Comparison of ENCODE assay signal across 16 mouse cellular contexts in genomic region chr5:142113210-142114175, GRCm38 (mm10).
A peak's percentile ranks its signal among the peaks of the same experiment; 100 is the strongest.
DNase-seq lines count a peak whose midpoint lies in the region; ATAC-seq and TF ChIP-seq lines count a peak whose summit lies in the region.
"Had no signal": no experiment of that assay in that cellular context is flagged by ENCODE, and none has a peak within 500 bp of the region (broad histone marks: within the 10 kb centered on the region; RNA-seq: fewer than 3 reads in every experiment).

No protein-coding gene starts in this region.

- no peak overlapping the region for H3K4me3 ChIP-seq in forebrain, embryonic 13.5 days
- no peak overlapping the region for H3K4me3 ChIP-seq in forebrain, embryonic 11.5 days (ENCODE audit: low read depth, low read length)
- H3K4me3 ChIP-seq in hindbrain, embryonic 11.5 days (ENCODE audit: low read depth, low read length), result no peak overlapping the region
- no peak overlapping the region for H3K4me3 ChIP-seq in midbrain, embryonic 12.5 days
- no peak overlapping the region for H3K4me3 ChIP-seq in lung, adult 2 months (replicated peaks; ENCODE audit: extremely low read depth, low read depth, low read length)
- no peak overlapping the region for H3K4me3 ChIP-seq in gastrocnemius, adult 2 months
- H3K4me3 ChIP-seq: erythroblast, embryonic 14.5 days; heart, embryonic 13.5 days; liver, embryonic 13.5 days had no signal

- ATAC-seq in forebrain, embryonic 13.5 days, result peak; percentile 30; the same call in 1 of the 2 replicates
- ATAC-seq in forebrain, embryonic 11.5 days (replicated peaks; ENCODE audit: low FRiP score), result no peak; the same call in 1 of the 2 replicates
- peak; percentile 89 for ATAC-seq in hindbrain, embryonic 11.5 days (ENCODE audit: low FRiP score)
- peak; percentile 74 for ATAC-seq in midbrain, embryonic 12.5 days (ENCODE audit: low FRiP score, low read depth)
- ATAC-seq: activated CD4-positive, CD25-positive, alpha-beta regulatory T cell, adult 4 months had no signal

- TF ChIP-seq CTCF in lung, adult 2 months (IDR thresholded peaks at IDR 0.05; ENCODE audit: insufficient read depth, low read length), result no peak
- TF ChIP-seq CTCF in gastrocnemius, adult 2 months (IDR thresholded peaks at IDR 0.05), result no peak

- no peak overlapping the region for H3K4me2 ChIP-seq in forebrain, embryonic 13.5 days
- no peak overlapping the region for H3K4me2 ChIP-seq in forebrain, embryonic 11.5 days (ENCODE audit: low read depth, low read length, severe bottlenecking)
- no peak overlapping the region for H3K4me2 ChIP-seq in hindbrain, embryonic 11.5 days (replicated peaks; ENCODE audit: low read depth, low read length)
- H3K4me2 ChIP-seq in midbrain, embryonic 12.5 days (replicated peaks), result no peak overlapping the region
- H3K4me2 ChIP-seq: heart, embryonic 13.5 days; liver, embryonic 13.5 days had no signal

- H3K27me3 ChIP-seq in forebrain, embryonic 13.5 days, result no peaks in the 10 kb centered on the region
- H3K27me3 ChIP-seq in forebrain, embryonic 11.5 days (ENCODE audit: control insufficient read depth, insufficient read depth, low read length), result no peaks in the 10 kb centered on the region
- no peaks in the 10 kb centered on the region; the same call in 1 of the 2 replicates for H3K27me3 ChIP-seq in hindbrain, embryonic 11.5 days (ENCODE audit: control insufficient read depth, insufficient read depth, low read length)
- H3K27me3 ChIP-seq in midbrain, embryonic 12.5 days, result peaks cover 7% of the 10 kb centered on the region; the same call in 1 of the 2 replicates
- H3K27me3 ChIP-seq: heart, embryonic 13.5 days; liver, embryonic 13.5 days had no signal

- DNase-seq in forebrain, embryonic 11.5 days (ENCODE audit: low spot score), result no peak
- DNase-seq in hindbrain, embryonic 11.5 days (ENCODE audit: low spot score), result peak; percentile 46
- DNase-seq in retina, postnatal 1 day, result peak; percentile 84
- DNase-seq in gastrocnemius, adult 18-20 months (ENCODE audit: low spot score), result no peak
- DNase-seq in lung, adult 2 months, result no peak
- DNase-seq in gastrocnemius, adult 2 months, result no peak
- DNase-seq: cerebellum, adult 8-10 months; gastrocnemius, postnatal 36 days; liver, embryonic 13.5 days had no signal

- intact Hi-C loops in gastrocnemius, adult 2 months (cut with DNase I), result no loop called here

- TF ChIP-seq POLR2A in lung, adult 2 months (IDR thresholded peaks at IDR 0.05; ENCODE audit: borderline replicate concordance, extremely low read depth, low read depth, low read length), result no peak

- H3K27ac ChIP-seq in forebrain, embryonic 13.5 days, result peak overlapping the region; percentile 25; the same call in 1 of the 2 replicates
- no peak overlapping the region for H3K27ac ChIP-seq in forebrain, embryonic 11.5 days (ENCODE audit: low read depth, low read length)
- peak overlapping the region; percentile 34; the same call in 1 of the 2 replicates for H3K27ac ChIP-seq in hindbrain, embryonic 11.5 days (ENCODE audit: low read depth, low read length)
- H3K27ac ChIP-seq in midbrain, embryonic 12.5 days (replicated peaks), result peak overlapping the region; percentile 49
- no peak overlapping the region for H3K27ac ChIP-seq in gastrocnemius, adult 2 months
- H3K27ac ChIP-seq: heart, embryonic 13.5 days; liver, embryonic 13.5 days; macrophage had no signal

- H3K9me3 ChIP-seq in forebrain, embryonic 13.5 days (replicated peaks), result no peaks in the 10 kb centered on the region
- H3K9me3 ChIP-seq in forebrain, embryonic 11.5 days (ENCODE audit: control insufficient read depth, low read length), result no peaks in the 10 kb centered on the region; the same call in 1 of the 2 replicates
- no peaks in the 10 kb centered on the region for H3K9me3 ChIP-seq in hindbrain, embryonic 11.5 days (ENCODE audit: control insufficient read depth, low read length)
- no peaks in the 10 kb centered on the region for H3K9me3 ChIP-seq in midbrain, embryonic 12.5 days

- no peak overlapping the region for H3K9ac ChIP-seq in forebrain, embryonic 13.5 days
- no peak overlapping the region for H3K9ac ChIP-seq in forebrain, embryonic 11.5 days (ENCODE audit: low read length)
- H3K9ac ChIP-seq in hindbrain, embryonic 11.5 days (ENCODE audit: low read depth, low read length), result no peak overlapping the region; the same call in 1 of the 2 replicates
- no peak overlapping the region for H3K9ac ChIP-seq in midbrain, embryonic 12.5 days (replicated peaks)
- H3K9ac ChIP-seq: heart, embryonic 13.5 days; liver, embryonic 13.5 days had no signal

- H3K4me1 ChIP-seq in forebrain, embryonic 13.5 days, result peaks cover 16% of the 10 kb centered on the region
- peaks cover 8% of the 10 kb centered on the region; the same call in 1 of the 2 replicates for H3K4me1 ChIP-seq in forebrain, embryonic 11.5 days (replicated peaks; ENCODE audit: control insufficient read depth, insufficient read depth, low read length)
- H3K4me1 ChIP-seq in hindbrain, embryonic 11.5 days (replicated peaks; ENCODE audit: control insufficient read depth, insufficient read depth, low read length), result peaks cover 6% of the 10 kb centered on the region; the same call in 1 of the 2 replicates
- peaks cover 13% of the 10 kb centered on the region for H3K4me1 ChIP-seq in midbrain, embryonic 12.5 days
- no peaks in the 10 kb centered on the region for H3K4me1 ChIP-seq in lung, adult 2 months (ENCODE audit: control insufficient read depth, insufficient read depth, low read length)
- H3K4me1 ChIP-seq: heart, embryonic 13.5 days; liver, embryonic 13.5 days had no signal

- 14% methylated on average over 18 of the region's 18 CpGs for whole genome bisulfite sequencing in forebrain, embryonic 13.5 days
- WGBS in forebrain, embryonic 11.5 days, result 25% methylated on average over 18 of the region's 18 CpGs
- 21% methylated on average over 18 of the region's 18 CpGs for WGBS in hindbrain, embryonic 11.5 days
- WGBS in midbrain, embryonic 12.5 days, result 21% methylated on average over 18 of the region's 18 CpGs
- 56% methylated on average over 18 of the region's 18 CpGs for WGBS in lung, adult 2 months

- H3K36me3 ChIP-seq in forebrain, embryonic 13.5 days (ENCODE audit: poor library complexity, severe bottlenecking), result no peaks in the 10 kb centered on the region
- H3K36me3 ChIP-seq in forebrain, embryonic 11.5 days (ENCODE audit: control insufficient read depth, insufficient read depth, low read length), result no peaks in the 10 kb centered on the region
- no peaks in the 10 kb centered on the region for H3K36me3 ChIP-seq in hindbrain, embryonic 11.5 days (ENCODE audit: control insufficient read depth, insufficient read depth, low read length)
- no peaks in the 10 kb centered on the region for H3K36me3 ChIP-seq in midbrain, embryonic 12.5 days
- H3K36me3 ChIP-seq: G1E; liver, embryonic 13.5 days had no signal

Comparison
In these comparisons a context has a peak if more than half of its experiments do, and no peak if none do; other contexts are left out.
1. H3K27ac ChIP-seq: peak in forebrain, embryonic 13.5 days (single experiment), hindbrain, embryonic 11.5 days (single experiment) and midbrain, embryonic 12.5 days (single experiment); none in forebrain, embryonic 11.5 days (single experiment) and gastrocnemius, adult 2 months (single experiment).
2. DNase-seq: peak in hindbrain, embryonic 11.5 days (single experiment) and retina, postnatal 1 day (single experiment); none in forebrain, embryonic 11.5 days (single experiment), gastrocnemius, adult 18-20 months (single experiment), lung, adult 2 months (single experiment) and gastrocnemius, adult 2 months (single experiment).